Comparison of ENCODE assay signal across 1 mouse cellular context in genomic region chr9:109128211-109128610, GRCm38 (mm10).
TF ChIP-seq lines count a peak whose summit lies in the region.

No protein-coding gene starts in this region.

TF ChIP-seq in MEL, 35 proteins besides CTCF, POLR2A, EP300 and RAD21:
- peak; percentile 34 for TF ChIP-seq SMC3 (IDR thresholded peaks at IDR 0.05; ENCODE audit: low read depth, low read length)
- TF ChIP-seq MAFK (IDR thresholded peaks at IDR 0.05; ENCODE audit: borderline replicate concordance, low read depth, low read length), result no peak
- TF ChIP-seq USF2 (IDR thresholded peaks at IDR 0.05; ENCODE audit: borderline replicate concordance in 1 of 2, insufficient read depth in 1 of 2, low read depth in 1 of 2, low read length in 2 of 2), result no peak
